Mouse (Mus musculus): Measurements from ENCODE around the gene Arhgap17. TPM values are rescaled to one million over a fixed set of nuclear protein-coding genes. Genes with fewer than 3 reads are reported as not detected.

The Arhgap17 gene
- total RNA-seq (2012; rRNA removed) (5.8 and 6.7 TPM in 2 replicates), total RNA-seq (2014; rRNA removed) (6.3 and 7.4 TPM in 2 replicates), polyA plus RNA-seq (2012; ENCODE audit: insufficient read length, low read depth) (43.7 and 56.1 TPM in 2 replicates)

- Histone ChIP-seq H3K9ac (ENCODE audit: insufficient read depth, low read depth) (peak within 1 kb of the TSS; percentile 72), H3K4me3 (replicated peaks in 1 of 3; ENCODE audit: low read depth in 2 of 3, low read length in 2 of 3, poor library complexity in 1 of 3) (peak within 1 kb of the TSS; percentile 78 to 80 (median 79)), H3K79me2 (replicated peaks; ENCODE audit: control insufficient read depth, extremely low read depth, insufficient read depth, poor library complexity, severe bottlenecking) (peaks cover 28% of the 10 kb centered on the region), H3K9me3 (replicated peaks; ENCODE audit: low read length) (no peaks in the 10 kb centered on the region), H3K36me3 (replicated peaks in 1 of 2; ENCODE audit: control insufficient read depth in 1 of 2, insufficient read depth in 1 of 2, low read length in 1 of 2) (peaks cover 0 to 23% of the 10 kb centered on the region in 2 experiments), H3K27ac (ENCODE audit: insufficient read depth, low read depth) (peak within 1 kb of the TSS; percentile 39), H3K4me1 (ENCODE audit: control insufficient read depth in 1 of 2, insufficient read depth in 2 of 2) (peaks cover 22 to 41% of the 10 kb centered on the region in 2 experiments), H3K27me3 (replicated peaks) (peaks cover 5% of the 10 kb centered on the region), H3K4me2 (ENCODE audit: insufficient read depth, low read depth, poor library complexity, severe bottlenecking) (peak within 1 kb of the TSS; percentile 83)
- in situ Hi-C loops (cut with MboI; ENCODE audit: low pct_ligation_motif_present, low pct_unique_long_range_greater_than_20kb, low sequenced_read_pairs) = loop anchor here (5.0 kb wide), 1 partner anchor 53 kb away; no protein-coding TSS in a partner anchor
- DNase-seq (ENCODE audit: extremely low read depth) = peak; percentile 96
- dilution Hi-C loops (cut with MboI; ENCODE audit: extremely low pct_ligation_motif_present, extremely low pct_unique_long_range_greater_than_20kb, low sequenced_read_pairs) = no loop called here
- peak; percentile 52; the same call in 1 of the 2 replicates for TF ChIP-seq UBTF (IDR thresholded peaks at IDR 0.05; ENCODE audit: low read depth, low read length)
- no peak for TF ChIP-seq CHD2 (IDR thresholded peaks at IDR 0.05; ENCODE audit: low read length)
- TF ChIP-seq USF2 (conservative IDR thresholded peaks at IDR 0.05; ENCODE audit: low read depth, low read length) = no peak
- no peak for TF ChIP-seq RCOR1 (conservative IDR thresholded peaks at IDR 0.05; ENCODE audit: low read depth, low read length)
- TF ChIP-seq JUN (IDR thresholded peaks at IDR 0.05; ENCODE audit: insufficient read depth, low read depth, low read length) = no peak
- TF ChIP-seq SMC3 (IDR thresholded peaks at IDR 0.05; ENCODE audit: low read depth, low read length) = no peak
- peak; percentile 26; the same call in 1 of the 2 replicates for TF ChIP-seq ELF1 (IDR thresholded peaks at IDR 0.05; ENCODE audit: low read depth, low read length)
- TF ChIP-seq EP300 (IDR thresholded peaks at IDR 0.05; ENCODE audit: low read length) = no peak
- TF ChIP-seq E2F4 (IDR thresholded peaks at IDR 0.05; ENCODE audit: insufficient replicate concordance, low read depth, low read length) = no peak
- no peak for TF ChIP-seq ETS1 (conservative IDR thresholded peaks at IDR 0.05; ENCODE audit: low read depth, low read length)
- TF ChIP-seq MXI1 (IDR thresholded peaks at IDR 0.05; ENCODE audit: low read depth, low read length) = no peak
- TF ChIP-seq USF1 (IDR thresholded peaks at IDR 0.05; ENCODE audit: low read depth, low read length) = no peak
- TF ChIP-seq TCF12 (IDR thresholded peaks at IDR 0.05; ENCODE audit: low read depth, low read length) = peak; percentile 64; the same call in 1 of the 2 replicates
- no peak for TF ChIP-seq SIN3A (IDR thresholded peaks at IDR 0.05; ENCODE audit: low read length)
- TF ChIP-seq KAT2A (IDR thresholded peaks at IDR 0.05; ENCODE audit: insufficient replicate concordance, low read length) = no peak
- TF ChIP-seq ZNF384 (IDR thresholded peaks at IDR 0.05; ENCODE audit: low read depth, low read length) = no peak
- peak; percentile 48; the same call in 1 of the 2 replicates for TF ChIP-seq NELFE (IDR thresholded peaks at IDR 0.05; ENCODE audit: low read depth, low read length)
- TF ChIP-seq CTCF (conservative IDR thresholded peaks at IDR 0.05 in 1 of 2, IDR thresholded peaks at IDR 0.05 in 1 of 2; ENCODE audit: low read depth in 2 of 2, low read length in 2 of 2) = no peak
- TF ChIP-seq NRF1 (IDR thresholded peaks at IDR 0.05; ENCODE audit: low read depth, low read length) = peak; percentile 33; the same call in 1 of the 2 replicates
- TF ChIP-seq JUND (conservative IDR thresholded peaks at IDR 0.05; ENCODE audit: low read depth, low read length) = no peak
- TF ChIP-seq HCFC1 (IDR thresholded peaks at IDR 0.05; ENCODE audit: low read depth, low read length) = peak; percentile 56
- no peak for TF ChIP-seq CHD1 (IDR thresholded peaks at IDR 0.05; ENCODE audit: low read depth, low read length)
- TF ChIP-seq ZMIZ1 (IDR thresholded peaks at IDR 0.05; ENCODE audit: low read depth, low read length) = peak; percentile 71; the same call in 1 of the 2 replicates
- TF ChIP-seq ZC3H11A (IDR thresholded peaks at IDR 0.05; ENCODE audit: low read depth, low read length) = no peak
- peak; percentile 52; the same call in 1 of the 2 replicates for TF ChIP-seq MEF2A (IDR thresholded peaks at IDR 0.05; ENCODE audit: borderline replicate concordance, low read depth, low read length)
- no peak for TF ChIP-seq MAFK (IDR thresholded peaks at IDR 0.05; ENCODE audit: insufficient replicate concordance, low read length)
- TF ChIP-seq POLR2AphosphoS2 (IDR thresholded peaks at IDR 0.05; ENCODE audit: low read depth, low read length) = no peak
- no peak for TF ChIP-seq ZKSCAN1 (IDR thresholded peaks at IDR 0.05; ENCODE audit: borderline replicate concordance, low read depth, low read length)
- TF ChIP-seq GABPA (IDR thresholded peaks at IDR 0.05; ENCODE audit: insufficient replicate concordance, low read depth, low read length) = no peak
- 0 out of 2 replicates have a peak, but pooled peaks have one; percentile 30 for TF ChIP-seq MAZ (IDR thresholded peaks at IDR 0.05; ENCODE audit: low read depth, low read length)
- no peak for TF ChIP-seq MAX (IDR thresholded peaks at IDR 0.05; ENCODE audit: low read length)
- peak; percentile 48; the same call in 1 of the 2 replicates for TF ChIP-seq TBP (conservative IDR thresholded peaks at IDR 0.05; ENCODE audit: low read depth, low read length)
- TF ChIP-seq IRF4 (IDR thresholded peaks at IDR 0.05; ENCODE audit: low read depth, low read length) = peak; percentile 28; the same call in 1 of the 2 replicates
- TF ChIP-seq BHLHE40 (IDR thresholded peaks at IDR 0.05; ENCODE audit: low read depth, low read length) = peak; percentile 33; the same call in 1 of the 2 replicates
- peak; percentile 37; the same call in 1 of the 2 replicates for TF ChIP-seq POLR2A (IDR thresholded peaks at IDR 0.05; ENCODE audit: low read depth, low read length)
- TF ChIP-seq PAX5 (IDR thresholded peaks at IDR 0.05; ENCODE audit: low read length) = no peak
- no peak for TF ChIP-seq MYC (IDR thresholded peaks at IDR 0.05; ENCODE audit: low read depth, low read length)
- TF ChIP-seq RAD21 (IDR thresholded peaks at IDR 0.05; ENCODE audit: low read depth, low read length) = no peak
Measured at GRCm38 (mm10) chr7:123369759-123370481, at the start of gene Arhgap17, which contains the start of gene Lcmt1. Arhgap17 (minus strand) TSS chr7:123369915. Lcmt1 (plus strand) TSS chr7:123369784.

Data from CH12.LX (cell line).